Mouse (Mus musculus) limb, embryonic 11.5 days (tissue): Measurements from ENCODE around the gene Iqschfp. TPM values are rescaled to one million over a fixed set of nuclear protein-coding genes. Genes with fewer than 3 reads are reported as not detected.

Experiments
- polyA plus RNA-seq: library from polyadenylated mRNA; unstranded; fragments of >200 nt; fragmentation: Nextera tagmentation; extraction: Ambion mirVana; gene quantifications from 2 replicates; pipeline ENCODE4 v1.2.1, GENCODE M21; 2014

Gene Iqschfp
- polyA plus RNA-seq, 1 experiment from 2014 or later, result 0.56 TPM

Other genes with a start within 250 kb of the Iqschfp start
- 0.16 TPM in 1 of 2 replicates, not detected in the other for gene Iqcj, start within 50 bp of the Iqschfp start, polyA plus RNA-seq
- gene Schip1, start 172.6 kb downstream of the Iqschfp start, polyA plus RNA-seq, result 34.9 and 38.2 TPM in 2 replicates